Mouse (Mus musculus) kidney, embryonic 15.5 days (tissue): ENCODE results near the gene Grhl1. TPM values are rescaled to one million over a fixed set of nuclear protein-coding genes. Genes with fewer than 3 reads are reported as not detected.
"Not testable (repeated sequence)": the region's sequence is repeated elsewhere in the genome, so short reads cannot be mapped to it uniquely, and the experiment has no call there.

Experiments
- ATAC-seq: fragments of 200-750 bp; cut with Nextera tagmentation; replicated peaks from 2 replicates; pipeline ENCODE4 v1.8.0; 2017; ENCODE audit warnings: moderate TSS enrichment; ENCODE audit not compliant: low FRiP score
- H3K27ac ChIP-seq: fragments of 300-500 bp; sonication (generic); 2 replicates; pipeline ENCODE4 v1.5.1; 2015; ENCODE audit warnings: mild to moderate bottlenecking, inconsistent platforms
- H3K27me3 ChIP-seq: fragments of 300-500 bp; sonication (generic); 2 replicates; pipeline ENCODE4 v1.6.1; 2015; ENCODE audit warnings: inconsistent platforms
- H3K36me3 ChIP-seq: fragments of 300-500 bp; sonication (generic); 2 replicates; pipeline ENCODE4 v1.6.1; 2015; ENCODE audit warnings: inconsistent platforms
- H3K4me1 ChIP-seq: fragments of 300-500 bp; sonication (generic); 2 replicates; pipeline ENCODE4 v1.6.1; 2015; ENCODE audit warnings: inconsistent platforms
- H3K4me2 ChIP-seq: fragments of 300-500 bp; sonication (generic); 2 replicates; pipeline ENCODE4 v1.6.1; 2015; ENCODE audit warnings: moderate library complexity, mild to moderate bottlenecking, inconsistent platforms
- H3K4me3 ChIP-seq: fragments of 300-500 bp; sonication (generic); replicated peaks from 2 replicates; pipeline ENCODE4 v1.5.1; 2015; ENCODE audit warnings: mild to moderate bottlenecking, inconsistent platforms
- H3K9ac ChIP-seq: fragments of 300-500 bp; sonication (generic); 2 replicates; pipeline ENCODE4 v1.6.1; 2015; ENCODE audit warnings: mild to moderate bottlenecking, inconsistent platforms
- H3K9me3 ChIP-seq: fragments of 300-500 bp; sonication (generic); replicated peaks from 2 replicates; pipeline ENCODE4 v1.6.1; 2016; ENCODE audit warnings: inconsistent platforms
- WGBS: fragments of 180-500 bp; shearing (Covaris S2); methylation state at CpG from one replicate; pipeline ENCODE4 v1.1.7; 2015; ENCODE audit warnings: mixed read lengths; 5-methylcytosine and 5-hydroxymethylcytosine counted together
- polyA plus RNA-seq: library from polyadenylated mRNA; unstranded; fragments of >200 nt; fragmentation: Nextera tagmentation; extraction: Ambion mirVana; gene quantifications from 2 replicates; pipeline ENCODE4 v1.2.1, GENCODE M21; 2015

Grhl1 gene
- polyA plus RNA-seq: 1.8 and 1.9 TPM in 2 replicates

- H3K27me3 ChIP-seq: peaks cover 45% of the 10 kb centered on the region
- 1% methylated on average over 62 of the region's 64 CpGs for WGBS
- H3K9ac ChIP-seq: peak within 1 kb of the TSS; percentile 48
- peak within 1 kb of the TSS; percentile 90 for H3K4me2 ChIP-seq
- no peaks in the 10 kb centered on the region for H3K36me3 ChIP-seq
- H3K4me1 ChIP-seq: peaks cover 35% of the 10 kb centered on the region
- ATAC-seq: peak; percentile 99
- H3K4me3 ChIP-seq: peak within 1 kb of the TSS; percentile 67
- no peaks in the 10 kb centered on the region for H3K9me3 ChIP-seq
- no peak within 1 kb of the TSS for H3K27ac ChIP-seq
Observed at GRCm38 (mm10) chr12:24571523-24572392, at the start of gene Grhl1. Gene Grhl1, plus strand, starts transcription at chr12:24572283.

GRCm38 (mm10) chr12:24525065-24525464 lies 47.0 kb upstream of the Grhl1 start:
- H3K9me3 ChIP-seq, H3K4me3 ChIP-seq, H3K9ac ChIP-seq, H3K4me2 ChIP-seq, ATAC-seq, H3K4me1 ChIP-seq, H3K27ac ChIP-seq, H3K27me3 ChIP-seq: not testable (repeated sequence)
- 89% methylated on average over 7 of the region's 7 CpGs for WGBS
- peaks cover 22% of the 10 kb centered on the region; the same call in 1 of the 2 replicates for H3K36me3 ChIP-seq

GRCm38 (mm10) chr12:24536390-24536789 lies 35.7 kb upstream of the Grhl1 start:
- Histone ChIP-seq H3K4me2 (no peak overlapping the region), H3K4me3 (no peak overlapping the region), H3K36me3 (peaks cover 5% of the 10 kb centered on the region; the same call in 1 of the 2 replicates), H3K27me3 (no peaks in the 10 kb centered on the region), H3K4me1 (no peaks in the 10 kb centered on the region), H3K9me3 (no peaks in the 10 kb centered on the region), H3K27ac (no peak overlapping the region), H3K9ac (no peak overlapping the region)
- ATAC-seq: no peak
- WGBS: 76% methylated on average over 5 of the region's 5 CpGs

GRCm38 (mm10) chr12:24537201-24537600 lies 34.9 kb upstream of the Grhl1 start:
- Histone ChIP-seq H3K36me3 (peaks cover 2% of the 10 kb centered on the region; the same call in 1 of the 2 replicates), H3K4me2 (no peak overlapping the region), H3K27me3 (no peaks in the 10 kb centered on the region), H3K9ac (no peak overlapping the region), H3K4me1 (no peaks in the 10 kb centered on the region), H3K4me3 (no peak overlapping the region), H3K9me3 (no peaks in the 10 kb centered on the region), H3K27ac (no peak overlapping the region)
- 69% methylated on average over 2 of the region's 2 CpGs for WGBS
- no peak for ATAC-seq

GRCm38 (mm10) chr12:24537965-24538364 lies 34.1 kb upstream of the Grhl1 start:
- 93% methylated on average over 4 of the region's 4 CpGs for WGBS
- H3K27ac ChIP-seq: no peak overlapping the region
- no peaks in the 10 kb centered on the region for H3K27me3 ChIP-seq
- H3K9me3 ChIP-seq: no peaks in the 10 kb centered on the region
- H3K4me1 ChIP-seq: no peaks in the 10 kb centered on the region
- no peak overlapping the region for H3K4me2 ChIP-seq
- H3K36me3 ChIP-seq: 0 out of 2 replicates have a peak, but pooled peaks cover 2% of the 10 kb centered on the region
- H3K4me3 ChIP-seq: no peak overlapping the region
- H3K9ac ChIP-seq: no peak overlapping the region
- no peak for ATAC-seq

- Histone ChIP-seq H3K36me3 (peaks cover 13% of the 10 kb centered on the region; the same call in 1 of the 2 replicates), H3K4me3 (no peak overlapping the region), H3K9me3 (no peaks in the 10 kb centered on the region), H3K4me1 (no peaks in the 10 kb centered on the region), H3K27ac (no peak overlapping the region), H3K4me2 (no peak overlapping the region), H3K27me3 (no peaks in the 10 kb centered on the region), H3K9ac (no peak overlapping the region)
- no peak for ATAC-seq
- WGBS: 85% methylated on average over 16 of the region's 16 CpGs
Observed at GRCm38 (mm10) chr12:24541426-24542154, 30.5 kb upstream of the Grhl1 start.

GRCm38 (mm10) chr12:24547686-24548085 lies 24.4 kb upstream of the Grhl1 start:
- no peaks in the 10 kb centered on the region for H3K27me3 ChIP-seq
- no peak overlapping the region for H3K9ac ChIP-seq
- H3K9me3 ChIP-seq: no peaks in the 10 kb centered on the region
- H3K4me2 ChIP-seq: no peak overlapping the region
- WGBS: 88% methylated on average over 8 of the region's 8 CpGs
- ATAC-seq: no peak
- H3K27ac ChIP-seq: no peak overlapping the region
- no peaks in the 10 kb centered on the region for H3K4me1 ChIP-seq
- H3K36me3 ChIP-seq: peaks cover 40% of the 10 kb centered on the region
- no peak overlapping the region for H3K4me3 ChIP-seq

- Histone ChIP-seq H3K36me3 (peaks cover 44% of the 10 kb centered on the region), H3K4me1 (no peaks in the 10 kb centered on the region), H3K4me2 (no peak overlapping the region), H3K27me3 (no peaks in the 10 kb centered on the region), H3K27ac (no peak overlapping the region), H3K9ac (no peak overlapping the region), H3K9me3 (no peaks in the 10 kb centered on the region), H3K4me3 (no peak overlapping the region)
- ATAC-seq: no peak
- 88% methylated on average over 6 of the region's 6 CpGs for WGBS
Observed at GRCm38 (mm10) chr12:24548885-24549284, 23.2 kb upstream of the Grhl1 start.

- no peak overlapping the region for H3K27ac ChIP-seq
- H3K4me2 ChIP-seq: no peak overlapping the region
- H3K36me3 ChIP-seq: peaks cover 33% of the 10 kb centered on the region
- H3K4me1 ChIP-seq: no peaks in the 10 kb centered on the region
- no peak for ATAC-seq
- WGBS: 80% methylated on average over 2 of the region's 2 CpGs
- H3K9ac ChIP-seq: no peak overlapping the region
- no peaks in the 10 kb centered on the region for H3K27me3 ChIP-seq
- H3K9me3 ChIP-seq: no peaks in the 10 kb centered on the region
- no peak overlapping the region for H3K4me3 ChIP-seq
Observed at GRCm38 (mm10) chr12:24552531-24552930, 19.6 kb upstream of the Grhl1 start.

GRCm38 (mm10) chr12:24555976-24556375 lies 16.1 kb upstream of the Grhl1 start:
- ATAC-seq: no peak
- Histone ChIP-seq H3K36me3 (peaks cover 25% of the 10 kb centered on the region), H3K9ac (no peak overlapping the region), H3K9me3 (no peaks in the 10 kb centered on the region), H3K4me2 (no peak overlapping the region), H3K4me3 (no peak overlapping the region), H3K27me3 (no peaks in the 10 kb centered on the region), H3K4me1 (no peaks in the 10 kb centered on the region), H3K27ac (no peak overlapping the region)
- 75% methylated on average over 8 of the region's 8 CpGs for WGBS

- ATAC-seq: no peak
- no peak overlapping the region for H3K4me2 ChIP-seq
- 83% methylated on average over 7 of the region's 7 CpGs for WGBS
- H3K4me1 ChIP-seq: no peaks in the 10 kb centered on the region
- no peaks in the 10 kb centered on the region for H3K9me3 ChIP-seq
- no peak overlapping the region for H3K9ac ChIP-seq
- no peak overlapping the region for H3K27ac ChIP-seq
- H3K36me3 ChIP-seq: peaks cover 2% of the 10 kb centered on the region; the same call in 1 of the 2 replicates
- no peaks in the 10 kb centered on the region for H3K27me3 ChIP-seq
- H3K4me3 ChIP-seq: no peak overlapping the region
Observed at GRCm38 (mm10) chr12:24563395-24563960, 8.6 kb upstream of the Grhl1 start.

- H3K4me1 ChIP-seq: no peaks in the 10 kb centered on the region
- 75% methylated on average over 6 of the region's 6 CpGs for WGBS
- no peak overlapping the region for H3K27ac ChIP-seq
- H3K9me3 ChIP-seq: no peaks in the 10 kb centered on the region
- ATAC-seq: no peak
- H3K27me3 ChIP-seq: peaks cover 7% of the 10 kb centered on the region; the same call in 1 of the 2 replicates
- H3K36me3 ChIP-seq: no peaks in the 10 kb centered on the region
- no peak overlapping the region for H3K4me3 ChIP-seq
- H3K4me2 ChIP-seq: no peak overlapping the region
- no peak overlapping the region for H3K9ac ChIP-seq
Observed at GRCm38 (mm10) chr12:24565311-24565710, 6.8 kb upstream of the Grhl1 start.
